Mouse (Mus musculus): Measurements from ENCODE around the gene Ryr2.

- TF ChIP-seq POLR2A (IDR thresholded peaks at IDR 0.05; ENCODE audit: extremely low read depth, insufficient read depth, low read length), result no peak
- TF ChIP-seq CTCF (IDR thresholded peaks at IDR 0.05; ENCODE audit: extremely low read depth, insufficient read depth, low read length), result no peak
These were observed 59.7 kb downstream of the Ryr2 start for GRCm38 (mm10) chr13:12047059-12047458.
